Mouse (Mus musculus) CH12.LX (cell line): ENCODE measurements around the gene Mapkapk2. TPM values are rescaled to one million over a fixed set of nuclear protein-coding genes. Genes with fewer than 3 reads are reported as not detected.

Experiments
- DNase-seq: peaks from one replicate; pipeline ENCODE4 v3.0.0-alpha.2; 2013; ENCODE audit errors: extremely low read depth
- H3K27ac ChIP-seq: 2 replicates; pipeline ENCODE4 v1.5.1; 2012; ENCODE audit warnings: low read depth, mild to moderate bottlenecking, control low read depth, moderate library complexity; ENCODE audit not compliant: insufficient read depth
- H3K27me3 ChIP-seq: replicated peaks from 2 replicates; pipeline ENCODE3; 2012; ENCODE audit warnings: inconsistent platforms
- H3K36me3 ChIP-seq, 2 experiments: replicated peaks in 1 of 2; 2 replicates each; pipeline versions ENCODE3 to v1.6.1; 2012; ENCODE audit warnings: inconsistent platforms in 1 of 2, low read length in 1 of 2, mild to moderate bottlenecking in 1 of 2, mixed read lengths in 1 of 2, moderate library complexity in 1 of 2; ENCODE audit not compliant: control insufficient read depth in 1 of 2, insufficient read depth in 1 of 2
- H3K4me1 ChIP-seq, 2 experiments: 2 replicates each; pipeline ENCODE4 v1.6.1; 2012; ENCODE audit warnings: inconsistent platforms in 1 of 2, moderate library complexity in 1 of 2; ENCODE audit not compliant: insufficient read depth in 2 of 2, control insufficient read depth in 1 of 2
- H3K4me2 ChIP-seq: 2 replicates; pipeline ENCODE4 v1.6.1; 2012; ENCODE audit warnings: low read depth, mild to moderate bottlenecking, control low read depth; ENCODE audit not compliant: poor library complexity, insufficient read depth, severe bottlenecking
- H3K4me3 ChIP-seq, 3 experiments: fragments of 150-350 bp in 1 of 3; sonication (generic) in 1 of 3; replicated peaks in 1 of 3; 2 replicates each; pipeline versions ENCODE3 to v1.5.1; 2011 to 2012; ENCODE audit warnings: low read depth in 2 of 3, low read length in 2 of 3, mild to moderate bottlenecking in 2 of 3, moderate library complexity in 2 of 3, control low read depth in 1 of 3, improper control_type of control experiment in 1 of 3, inconsistent platforms in 1 of 3, mixed read lengths in 1 of 3; ENCODE audit not compliant: poor library complexity in 1 of 3
- H3K79me2 ChIP-seq: replicated peaks from 2 replicates; pipeline ENCODE4 v1.6.1; 2012; ENCODE audit warnings: mild to moderate bottlenecking, moderate library complexity; ENCODE audit not compliant: control insufficient read depth, poor library complexity, insufficient read depth, severe bottlenecking; ENCODE audit errors: extremely low read depth
- H3K9ac ChIP-seq: 2 replicates; pipeline ENCODE4 v1.6.1; 2012; ENCODE audit warnings: low read depth, mild to moderate bottlenecking, control low read depth, moderate library complexity; ENCODE audit not compliant: insufficient read depth
- H3K9me3 ChIP-seq: replicated peaks from 2 replicates; pipeline ENCODE3; 2012; ENCODE audit warnings: low read length, inconsistent platforms, mixed read lengths
- BHLHE40 ChIP-seq: IDR thresholded peaks from 2 replicates; pipeline ENCODE4 v1.6.1; 2011; ENCODE audit warnings: mild to moderate bottlenecking, low read depth, low read length, improper control_type of control experiment
- CHD1 ChIP-seq: IDR thresholded peaks from 2 replicates; pipeline ENCODE4 v1.6.1; 2012; ENCODE audit warnings: low read depth, low read length, improper control_type of control experiment, inconsistent platforms
- CHD2 ChIP-seq: IDR thresholded peaks from 2 replicates; pipeline ENCODE4 v1.6.1; 2011; ENCODE audit warnings: low read length, improper control_type of control experiment
- CTCF ChIP-seq, 2 experiments: IDR thresholded peaks in 1 of 2; conservative IDR thresholded peaks in 1 of 2; 2 replicates each; pipeline ENCODE4 v1.5.1; 2011 to 2012; ENCODE audit warnings: low read depth in 2 of 2, low read length in 2 of 2, improper control_type of control experiment in 1 of 2, inconsistent platforms in 1 of 2, mild to moderate bottlenecking in 1 of 2, moderate library complexity in 1 of 2
- E2F4 ChIP-seq: IDR thresholded peaks from 2 replicates; pipeline ENCODE4 v1.6.1; 2011; ENCODE audit warnings: low read depth, low read length, improper control_type of control experiment; ENCODE audit not compliant: insufficient replicate concordance
- ETS1 ChIP-seq: conservative IDR thresholded peaks from 2 replicates; pipeline ENCODE4 v1.6.1; 2012; ENCODE audit warnings: low read depth, mild to moderate bottlenecking, inconsistent platforms, low read length, improper control_type of control experiment, moderate library complexity
- HCFC1 ChIP-seq: IDR thresholded peaks from 2 replicates; pipeline ENCODE4 v1.6.1; 2012; ENCODE audit warnings: low read depth, mild to moderate bottlenecking, inconsistent platforms, low read length, improper control_type of control experiment
- IRF4 ChIP-seq: IDR thresholded peaks from 2 replicates; pipeline ENCODE4 v1.6.1; 2014; ENCODE audit warnings: low read depth, mild to moderate bottlenecking, inconsistent platforms, low read length, improper control_type of control experiment
- JUND ChIP-seq: conservative IDR thresholded peaks from 2 replicates; pipeline ENCODE4 v1.6.1; 2011; ENCODE audit warnings: low read depth, low read length, improper control_type of control experiment
- KAT2A ChIP-seq: IDR thresholded peaks from 2 replicates; pipeline ENCODE4 v1.6.1; 2012; ENCODE audit warnings: low read length, improper control_type of control experiment, inconsistent platforms; ENCODE audit not compliant: insufficient replicate concordance
- MAFK ChIP-seq: IDR thresholded peaks from 2 replicates; pipeline ENCODE4 v1.6.1; 2011; ENCODE audit warnings: low read length, improper control_type of control experiment; ENCODE audit not compliant: insufficient replicate concordance
- MAX ChIP-seq: IDR thresholded peaks from 2 replicates; pipeline ENCODE4 v1.6.1; 2011; ENCODE audit warnings: low read length, improper control_type of control experiment
- MAZ ChIP-seq: IDR thresholded peaks from 2 replicates; pipeline ENCODE4 v1.6.1; 2012; ENCODE audit warnings: low read depth, mild to moderate bottlenecking, inconsistent platforms, low read length, improper control_type of control experiment, moderate library complexity
- MXI1 ChIP-seq: IDR thresholded peaks from 2 replicates; pipeline ENCODE4 v1.6.1; 2011; ENCODE audit warnings: mild to moderate bottlenecking, low read depth, low read length, improper control_type of control experiment
- NRF1 ChIP-seq: IDR thresholded peaks from 2 replicates; pipeline ENCODE4 v1.6.1; 2014; ENCODE audit warnings: low read depth, mild to moderate bottlenecking, inconsistent platforms, low read length, improper control_type of control experiment, moderate library complexity
- PAX5 ChIP-seq: IDR thresholded peaks from 2 replicates; pipeline ENCODE4 v1.6.1; 2012; ENCODE audit warnings: low read length, inconsistent platforms, mixed read lengths
- POLR2AphosphoS2 ChIP-seq: IDR thresholded peaks from 2 replicates; pipeline ENCODE4 v1.6.1; 2011; ENCODE audit warnings: low read depth, low read length, improper control_type of control experiment
- RCOR1 ChIP-seq: conservative IDR thresholded peaks from 2 replicates; pipeline ENCODE4 v1.6.1; 2012; ENCODE audit warnings: low read depth, mild to moderate bottlenecking, inconsistent platforms, low read length, improper control_type of control experiment
- SIN3A ChIP-seq: IDR thresholded peaks from 2 replicates; pipeline ENCODE4 v1.6.1; 2012; ENCODE audit warnings: low read length, improper control_type of control experiment, inconsistent platforms
- TCF12 ChIP-seq: IDR thresholded peaks from 2 replicates; pipeline ENCODE4 v1.6.1; 2014; ENCODE audit warnings: low read depth, mild to moderate bottlenecking, inconsistent platforms, low read length, improper control_type of control experiment
- UBTF ChIP-seq: IDR thresholded peaks from 2 replicates; pipeline ENCODE4 v1.6.1; 2012; ENCODE audit warnings: low read depth, mild to moderate bottlenecking, inconsistent platforms, low read length, improper control_type of control experiment, moderate library complexity
- USF1 ChIP-seq: IDR thresholded peaks from 2 replicates; pipeline ENCODE4 v1.6.1; 2014; ENCODE audit warnings: low read depth, mild to moderate bottlenecking, inconsistent platforms, low read length, improper control_type of control experiment
- USF2 ChIP-seq: conservative IDR thresholded peaks from 2 replicates; pipeline ENCODE4 v1.6.1; 2011; ENCODE audit warnings: low read depth, low read length, improper control_type of control experiment
- ZMIZ1 ChIP-seq: IDR thresholded peaks from 2 replicates; pipeline ENCODE4 v1.6.1; 2012; ENCODE audit warnings: low read depth, mild to moderate bottlenecking, inconsistent platforms, low read length, improper control_type of control experiment
- ZNF384 ChIP-seq: IDR thresholded peaks from 2 replicates; pipeline ENCODE4 v1.6.1; 2012; ENCODE audit warnings: low read depth, low read length, improper control_type of control experiment, inconsistent platforms
- dilution Hi-C: fragments of 300-500 bp; cut with MboI; formaldehyde crosslinking; loops from 2 replicates; pipeline ENCODE4 v1.14.3; 2020; ENCODE audit warnings: low sequenced_read_pairs; ENCODE audit not compliant: extremely low pct_unique_long_range_greater_than_20kb, extremely low pct_ligation_motif_present
- in situ Hi-C: fragments of 300-500 bp; cut with MboI; formaldehyde crosslinking; loops from 3 replicates; pipeline ENCODE4 v1.14.3; 2019; ENCODE audit warnings: low sequenced_read_pairs, low pct_ligation_motif_present, low pct_unique_long_range_greater_than_20kb, mixed read lengths
- polyA plus RNA-seq: library from polyadenylated mRNA; unstranded; fragments of >175 nt; gene quantifications from 2 replicates; pipeline ENCODE4 v1.2.1, GENCODE M21; 2012; ENCODE audit warnings: low read depth; ENCODE audit not compliant: insufficient read length
- total RNA-seq, 2 experiments: library from RNA; depleted of rRNA; stranded (reverse); fragments of 300-350 nt in 1 of 2; fragments of >200 nt in 1 of 2; gene quantifications; 2 replicates each; pipeline ENCODE4 v1.2.3; 2012 to 2014

Mapkapk2 gene
- total and polyA plus RNA-seq, 3 experiments: 55.0 to 63.5 (median 62.9) TPM

DNA sequence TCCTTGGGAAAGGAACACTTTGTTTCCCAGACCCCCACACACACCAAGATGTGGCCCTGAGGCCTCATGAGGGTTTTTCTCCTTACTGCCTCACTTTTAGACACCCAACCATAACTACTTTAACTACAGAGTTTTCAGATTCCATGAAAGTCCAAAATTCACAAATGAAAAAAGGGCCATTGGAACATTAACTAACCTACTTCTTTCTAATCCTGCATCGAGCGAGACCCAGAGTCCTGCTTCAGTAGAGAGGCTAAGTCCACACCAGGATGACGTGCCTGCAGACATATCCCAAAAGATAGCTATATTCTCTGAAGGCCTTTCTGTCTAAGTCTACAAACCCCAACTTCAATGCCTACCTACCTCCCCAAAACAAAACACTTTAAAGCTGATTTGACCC lies 4.8 kb downstream of the Mapkapk2 start:
- Histone ChIP-seq H3K4me2 (no peak overlapping the region), H3K36me3 (peaks cover 0 to 36% of the 10 kb centered on the region in 2 experiments), H3K79me2 (peaks cover 45% of the 10 kb centered on the region), H3K27me3 (no peaks in the 10 kb centered on the region), H3K4me3 (no peak overlapping the region), H3K9me3 (no peaks in the 10 kb centered on the region), H3K27ac (no peak overlapping the region), H3K4me1 (peaks cover 19 to 59% of the 10 kb centered on the region in 2 experiments), H3K9ac (no peak overlapping the region)
- DNase-seq: no peak
- TF ChIP-seq CHD1 (no peak), CTCF (conservative IDR thresholded peaks at IDR 0.05 in 1 of 2, IDR thresholded peaks at IDR 0.05 in 1 of 2; ENCODE audit: low read depth in 2 of 2, low read length in 2 of 2) (no peak), USF2 (no peak), E2F4 (no peak), KAT2A (no peak), ZMIZ1 (no peak), NRF1 (no peak), TCF12 (no peak), ZNF384 (no peak), IRF4 (no peak), MXI1 (no peak), JUND (no peak), POLR2AphosphoS2 (no peak), UBTF (no peak)
- dilution Hi-C loops (no loop called here), in situ Hi-C loops (no loop called here)

DNA sequence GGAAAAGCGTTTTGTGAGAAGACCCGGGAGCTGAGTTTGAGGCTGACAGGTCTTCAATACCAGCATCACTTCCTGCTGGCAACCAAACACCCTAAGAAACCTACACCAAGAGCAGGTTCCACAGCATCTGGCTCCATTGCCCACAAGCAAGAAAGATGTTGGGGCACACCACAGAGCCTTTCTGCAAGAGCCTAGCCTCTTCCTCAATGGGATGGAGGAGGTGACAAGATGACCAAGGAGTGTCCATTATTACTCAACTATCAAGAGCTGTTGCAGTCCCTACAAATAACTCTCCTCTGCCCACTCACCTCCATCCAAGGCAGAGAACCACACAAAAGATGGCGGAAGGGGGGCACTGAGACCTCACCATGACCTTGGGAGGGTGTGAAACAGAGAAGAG lies 5.5 kb downstream of the Mapkapk2 start:
- dilution Hi-C loops: no loop called here
- no peak overlapping the region for H3K4me3 ChIP-seq
- no peaks in the 10 kb centered on the region for H3K9me3 ChIP-seq
- DNase-seq: no peak
- H3K27me3 ChIP-seq: no peaks in the 10 kb centered on the region
- in situ Hi-C loops: no loop called here
- H3K9ac ChIP-seq: no peak overlapping the region
- TF ChIP-seq NRF1 (no peak), SIN3A (no peak), HCFC1 (no peak), ZMIZ1 (no peak), RCOR1 (no peak), MAX (no peak), ETS1 (no peak), TCF12 (no peak), MAFK (no peak), PAX5 (no peak), CHD2 (no peak), MXI1 (no peak), BHLHE40 (no peak), MAZ (no peak), USF1 (no peak)
- peaks cover 19 to 61% of the 10 kb centered on the region in 2 experiments for H3K4me1 ChIP-seq
- H3K4me2 ChIP-seq: no peak overlapping the region
- H3K36me3 ChIP-seq: peaks cover 0 to 36% of the 10 kb centered on the region in 2 experiments
- no peak overlapping the region for H3K27ac ChIP-seq
- H3K79me2 ChIP-seq: peaks cover 44% of the 10 kb centered on the region
